Mouse (Mus musculus) ES-E14 (cell line): ENCODE results near the gene Ces1f.

ENCODE experiments used
- HCFC1 ChIP-seq: IDR thresholded peaks from 2 replicates; pipeline ENCODE4 v1.6.1; 2012; ENCODE audit warnings: low read length, inconsistent platforms, borderline replicate concordance; ENCODE audit not compliant: insufficient read depth
- ZNF384 ChIP-seq: IDR thresholded peaks from 2 replicates; pipeline ENCODE4 v1.6.1; 2012; ENCODE audit warnings: low read depth, low read length, inconsistent platforms

DNA sequence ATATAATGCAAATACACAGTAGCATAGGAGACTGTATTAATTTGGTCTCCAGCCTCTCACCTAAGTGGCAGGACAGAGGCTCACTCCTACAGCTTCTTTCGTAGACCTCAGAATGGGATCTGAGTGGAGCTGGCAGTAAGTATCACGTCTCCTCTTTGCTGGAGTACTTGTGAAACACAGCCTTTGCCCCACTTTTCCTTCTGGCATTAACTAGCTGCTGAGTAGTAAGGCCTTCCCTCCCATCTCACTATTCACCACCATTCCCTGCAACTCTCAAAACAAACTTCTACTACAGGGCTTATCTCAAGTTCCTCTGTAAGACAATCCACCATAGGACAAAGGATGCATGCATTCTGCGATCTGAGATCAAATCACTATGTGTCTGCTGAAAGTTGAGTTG lies 2.8 kb upstream of the Ces1f start:
- no peak for TF ChIP-seq HCFC1
- TF ChIP-seq ZNF384, result no peak
